Mouse (Mus musculus): ENCODE results near the gene Ghrhr. TPM values are rescaled to one million over a fixed set of nuclear protein-coding genes. Genes with fewer than 3 reads are reported as not detected.

Ghrhr gene
- polyA plus RNA-seq, 2 experiments, result 0.02 TPM; not detected in 1

DNA sequence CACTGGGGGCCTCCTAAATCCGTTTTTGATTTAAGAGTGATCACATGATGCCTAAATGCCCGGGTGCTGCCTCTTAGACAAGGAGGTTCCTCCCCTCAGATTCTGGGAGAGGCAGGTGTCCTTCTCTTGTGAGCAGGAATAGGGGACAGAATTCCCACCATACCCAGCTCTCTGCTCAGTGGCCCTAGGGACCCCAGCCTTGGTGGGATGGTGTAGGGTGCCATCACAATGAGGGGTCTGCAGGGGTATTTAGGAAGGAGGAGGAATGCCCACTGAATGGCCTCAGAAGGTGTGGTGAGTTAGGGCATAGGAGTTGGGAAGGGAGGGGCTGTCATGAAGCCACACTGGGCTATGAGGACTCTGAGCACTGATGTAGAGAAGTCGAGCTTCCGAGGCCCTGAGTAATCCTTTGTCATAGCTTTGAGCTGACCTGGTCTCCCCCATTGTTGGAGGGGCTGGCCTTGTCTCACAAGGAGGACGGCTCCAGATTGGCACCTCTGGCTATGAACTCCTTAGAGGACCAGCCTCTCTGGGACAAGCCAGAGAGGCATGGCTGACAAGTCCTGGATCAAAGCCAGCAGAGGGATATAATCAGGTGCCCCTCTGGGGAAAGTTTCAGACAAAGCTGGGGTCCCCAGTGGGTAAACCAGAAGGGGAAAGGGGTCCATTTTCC is 43.9 kb upstream of the Ghrhr start:
- Histone ChIP-seq H3K4me1 (replicated peaks; ENCODE audit: control insufficient read depth in 2 of 2, insufficient read depth in 2 of 2, low read length in 1 of 2) (peaks cover 13 to 39% of the 10 kb centered on the region in 2 experiments), H3K36me3 (replicated peaks; ENCODE audit: control insufficient read depth, insufficient read depth, low read depth) (no peaks in the 10 kb centered on the region), H3K9me3 (ENCODE audit: control insufficient read depth, low read length) (no peaks in the 10 kb centered on the region), H3K27ac (no peak overlapping the region), H3K4me2 (ENCODE audit: low read depth) (no peak overlapping the region), H3K9ac (replicated peaks) (no peak overlapping the region), H3K27me3 (ENCODE audit: control insufficient read depth, insufficient read depth, low read length) (no peaks in the 10 kb centered on the region), H3K4me3 (ENCODE audit: insufficient read depth in 1 of 2, low read depth in 2 of 2, low read length in 2 of 2) (no peak overlapping the region)
- ATAC-seq (ENCODE audit: insufficient read depth) (no peak), DNase-seq (ENCODE audit: low read depth in 3 of 3, low spot score in 3 of 3) (no peak)
- TF ChIP-seq EP300 (IDR thresholded peaks at IDR 0.05; ENCODE audit: low read depth), result no peak
- no peak for TF ChIP-seq CTCF (IDR thresholded peaks at IDR 0.05; ENCODE audit: low read depth)
- WGBS (ENCODE audit: insufficient replicate concordance), result 45% methylated on average over 5 of the region's 5 CpGs

DNA sequence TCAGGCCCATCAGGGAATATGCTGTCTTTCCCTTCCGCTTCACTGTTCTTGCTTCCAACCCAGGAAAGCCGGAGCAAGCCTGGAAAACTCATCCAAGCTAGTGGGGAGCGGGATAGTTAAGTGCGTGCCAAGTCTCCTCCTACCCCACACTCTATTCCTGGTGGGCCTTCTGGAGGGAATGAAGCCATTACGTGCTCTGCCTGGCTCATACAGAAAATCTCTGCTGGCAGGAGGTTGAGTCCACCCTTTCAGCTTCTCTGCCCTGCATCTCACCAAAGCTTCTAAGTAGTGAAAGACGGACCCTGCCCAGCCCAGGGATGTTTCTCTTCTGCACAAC is 43.4 kb upstream of the Ghrhr start:
- Histone ChIP-seq H3K4me1 (replicated peaks; ENCODE audit: control insufficient read depth in 2 of 2, insufficient read depth in 2 of 2, low read length in 1 of 2) (peaks cover 13 to 40% of the 10 kb centered on the region in 2 experiments), H3K4me3 (ENCODE audit: insufficient read depth in 1 of 2, low read depth in 2 of 2, low read length in 2 of 2) (no peak overlapping the region), H3K9me3 (ENCODE audit: control insufficient read depth, low read length) (no peaks in the 10 kb centered on the region), H3K27ac (no peak overlapping the region), H3K36me3 (replicated peaks; ENCODE audit: control insufficient read depth, insufficient read depth, low read depth) (no peaks in the 10 kb centered on the region), H3K27me3 (ENCODE audit: control insufficient read depth, insufficient read depth, low read length) (no peaks in the 10 kb centered on the region), H3K4me2 (ENCODE audit: low read depth) (no peak overlapping the region), H3K9ac (replicated peaks) (no peak overlapping the region)
- TF ChIP-seq CTCF (IDR thresholded peaks at IDR 0.05; ENCODE audit: low read depth) (no peak), EP300 (IDR thresholded peaks at IDR 0.05; ENCODE audit: low read depth) (no peak)
- DNase-seq (ENCODE audit: low read depth in 3 of 3, low spot score in 3 of 3), result no peak
- ATAC-seq (ENCODE audit: insufficient read depth), result no peak
- WGBS (ENCODE audit: insufficient replicate concordance), result 83% methylated on average over 6 of the region's 6 CpGs

DNA sequence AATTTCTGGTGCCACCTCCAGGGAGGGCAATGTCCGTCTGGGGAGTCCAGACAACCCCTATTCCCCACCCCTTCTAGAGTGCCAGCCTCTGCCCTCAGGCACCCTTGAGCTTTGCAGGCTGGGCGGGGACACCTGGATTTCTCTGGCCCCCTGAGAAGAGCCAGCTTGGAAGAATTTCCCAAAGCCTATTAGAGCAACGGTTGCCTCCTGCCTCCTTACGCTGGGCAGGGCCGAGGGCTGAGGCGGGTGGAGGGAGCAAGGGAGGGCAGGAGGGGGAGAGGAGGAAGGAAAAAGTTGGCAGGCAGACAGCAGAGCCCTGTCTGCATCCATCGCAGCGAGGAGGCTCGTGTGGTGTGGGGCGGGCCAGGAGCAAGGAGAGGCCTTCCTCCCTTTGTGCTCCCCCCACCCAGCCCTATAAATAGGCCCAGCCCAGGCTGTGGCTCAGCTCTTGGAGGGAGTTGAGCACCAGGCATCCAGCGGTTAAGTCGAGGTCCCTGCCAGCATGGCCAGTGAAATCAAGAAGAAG is 40.0 kb upstream of the Ghrhr start, which contains the start of gene Aqp1:
Aqp1 (plus strand) TSS at position 444 of the 526 bp plus-strand sequence.
- no peaks in the 10 kb centered on the region for H3K36me3 ChIP-seq (replicated peaks; ENCODE audit: control insufficient read depth, insufficient read depth, low read depth)

DNA sequence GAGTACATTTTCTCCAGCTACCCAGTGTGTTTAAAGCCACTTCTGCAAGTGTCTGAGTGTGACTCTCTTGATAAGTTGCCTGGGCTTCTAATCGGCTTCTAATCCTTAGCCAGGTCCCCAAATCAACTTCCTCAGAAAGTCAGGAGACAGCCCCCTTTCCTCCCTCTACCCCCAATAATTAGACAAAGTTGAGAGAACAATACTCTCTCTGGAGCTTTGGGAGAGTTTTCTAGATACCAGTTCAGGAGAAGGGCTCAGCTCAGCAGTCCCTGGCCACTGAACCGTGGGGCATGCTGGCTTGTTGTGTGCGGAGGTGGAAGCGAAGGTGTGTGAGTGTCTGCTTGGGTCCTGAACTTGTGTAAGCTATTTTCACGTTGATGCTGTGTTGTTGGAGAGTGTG is 38.9 kb upstream of the Ghrhr start:
- DNase-seq (ENCODE audit: low read depth in 3 of 3, low spot score in 3 of 3), result no peak
- TF ChIP-seq EP300 (IDR thresholded peaks at IDR 0.05; ENCODE audit: low read depth) (peak; percentile 36), CTCF (IDR thresholded peaks at IDR 0.05; ENCODE audit: low read depth) (no peak)
- peak overlapping the region; percentile 68 for H3K4me2 ChIP-seq (ENCODE audit: low read depth)
- peak overlapping the region; percentile 46 to 50 for H3K4me3 ChIP-seq (ENCODE audit: insufficient read depth in 1 of 2, low read depth in 2 of 2, low read length in 2 of 2)
- H3K4me1 ChIP-seq (replicated peaks; ENCODE audit: control insufficient read depth in 2 of 2, insufficient read depth in 2 of 2, low read length in 1 of 2), result peaks cover 57 to 70% of the 10 kb centered on the region in 2 experiments
- H3K27ac ChIP-seq, result peak overlapping the region; percentile 77
- no peaks in the 10 kb centered on the region for H3K9me3 ChIP-seq (ENCODE audit: control insufficient read depth, low read length)
- no peak for ATAC-seq (ENCODE audit: insufficient read depth)
- no peaks in the 10 kb centered on the region for H3K27me3 ChIP-seq (ENCODE audit: control insufficient read depth, insufficient read depth, low read length)
- 28% methylated on average over 5 of the region's 5 CpGs for WGBS (ENCODE audit: insufficient replicate concordance)
- H3K9ac ChIP-seq (replicated peaks), result peak overlapping the region; percentile 76
- no peaks in the 10 kb centered on the region for H3K36me3 ChIP-seq (replicated peaks; ENCODE audit: control insufficient read depth, insufficient read depth, low read depth)

More for the DNA sequence above, 40.0 kb upstream of the Ghrhr start, which contains the start of gene Aqp1:
- Histone ChIP-seq H3K27ac (peak within 1 kb of the TSS; percentile 77), H3K9ac (replicated peaks) (peak within 1 kb of the TSS; percentile 76), H3K4me3 (ENCODE audit: insufficient read depth in 1 of 2, low read depth in 2 of 2, low read length in 2 of 2) (peak within 1 kb of the TSS; percentile 46 to 50), H3K9me3 (ENCODE audit: control insufficient read depth, low read length) (no peaks in the 10 kb centered on the region), H3K27me3 (ENCODE audit: control insufficient read depth, insufficient read depth, low read length) (no peaks in the 10 kb centered on the region), H3K4me1 (replicated peaks; ENCODE audit: control insufficient read depth in 2 of 2, insufficient read depth in 2 of 2, low read length in 1 of 2) (peaks cover 46 to 63% of the 10 kb centered on the region in 2 experiments), H3K4me2 (ENCODE audit: low read depth) (peak within 1 kb of the TSS; percentile 68)
- TF ChIP-seq EP300 (IDR thresholded peaks at IDR 0.05; ENCODE audit: low read depth), result no peak
- peak; percentile 8; the same call in 1 of the 2 replicates for TF ChIP-seq CTCF (IDR thresholded peaks at IDR 0.05; ENCODE audit: low read depth)
- 18% methylated on average over 12 of the region's 12 CpGs for WGBS (ENCODE audit: insufficient replicate concordance)
- peak; percentile 25 for ATAC-seq (ENCODE audit: insufficient read depth)
- no peak for DNase-seq (ENCODE audit: low read depth in 3 of 3, low spot score in 3 of 3)

DNA sequence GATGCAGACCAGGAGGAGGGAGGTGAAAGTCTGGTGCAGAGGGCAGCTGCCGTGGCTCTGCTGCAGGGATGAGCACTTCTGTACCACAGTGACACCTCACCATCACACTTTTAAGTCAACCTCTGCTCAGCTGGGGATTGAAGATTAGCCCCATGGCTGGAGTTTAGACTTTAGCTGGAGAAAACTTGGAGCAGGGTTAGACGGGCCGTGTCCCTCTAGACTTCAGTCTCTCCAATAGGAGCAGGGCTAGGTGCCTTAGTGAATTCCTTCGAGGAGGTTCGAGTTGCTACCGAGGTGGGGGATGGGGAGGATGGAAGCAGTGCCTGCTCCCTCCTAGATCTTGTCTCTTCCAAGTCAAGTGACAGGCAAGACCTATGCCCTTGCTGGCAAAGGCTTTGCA is 38.0 kb upstream of the Ghrhr start:
- TF ChIP-seq EP300 (IDR thresholded peaks at IDR 0.05; ENCODE audit: low read depth) (no peak), CTCF (IDR thresholded peaks at IDR 0.05; ENCODE audit: low read depth) (no peak)
- Histone ChIP-seq H3K36me3 (replicated peaks; ENCODE audit: control insufficient read depth, insufficient read depth, low read depth) (no peaks in the 10 kb centered on the region), H3K9ac (replicated peaks) (peak overlapping the region; percentile 76), H3K4me1 (replicated peaks; ENCODE audit: control insufficient read depth in 2 of 2, insufficient read depth in 2 of 2, low read length in 1 of 2) (peaks cover 65 to 78% of the 10 kb centered on the region in 2 experiments), H3K27ac (peak overlapping the region; percentile 77), H3K27me3 (ENCODE audit: control insufficient read depth, insufficient read depth, low read length) (no peaks in the 10 kb centered on the region), H3K9me3 (ENCODE audit: control insufficient read depth, low read length) (no peaks in the 10 kb centered on the region), H3K4me2 (ENCODE audit: low read depth) (peak overlapping the region; percentile 68), H3K4me3 (ENCODE audit: insufficient read depth in 1 of 2, low read depth in 2 of 2, low read length in 2 of 2) (peak overlapping the region; percentile 46 to 50)
- DNase-seq (ENCODE audit: low read depth in 3 of 3, low spot score in 3 of 3), result no peak
- WGBS (ENCODE audit: insufficient replicate concordance), result 43% methylated on average over 6 of the region's 6 CpGs
- ATAC-seq (ENCODE audit: insufficient read depth), result no peak
